Mouse (Mus musculus): Measurements from ENCODE around the gene Polr2f.

DNA sequence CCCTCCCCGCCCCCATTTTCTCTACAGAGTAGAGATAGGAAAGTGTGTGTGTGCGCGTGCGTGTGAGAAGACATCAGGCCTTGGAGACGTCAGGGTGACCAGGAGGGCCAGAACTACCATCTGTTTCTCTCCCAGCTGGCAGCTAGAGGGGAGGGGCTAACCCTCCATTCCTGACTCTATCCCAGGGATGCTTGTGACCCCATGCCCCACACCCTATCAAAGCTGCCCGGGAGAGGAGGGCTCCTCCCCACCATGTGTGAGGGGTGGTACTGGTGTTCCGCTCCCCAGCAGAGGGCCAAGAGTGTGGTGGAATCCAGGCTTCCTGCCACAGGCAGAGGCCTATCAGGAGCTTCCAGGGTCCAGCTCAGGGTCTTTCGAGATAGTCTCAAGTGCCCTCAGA, 25.9 kb downstream of the Polr2f start:
- no peak for TF ChIP-seq POLR2A (IDR thresholded peaks at IDR 0.05; ENCODE audit: borderline replicate concordance, low read depth, low read length)
- TF ChIP-seq CTCF (IDR thresholded peaks at IDR 0.05; ENCODE audit: low read depth, low read length): no peak

Data from bone marrow macrophage, adult 2 months (primary cell).